Mouse (Mus musculus) forebrain, embryonic 11.5 days (tissue): Measurements from ENCODE around the gene Wdr18. TPM values are rescaled to one million over a fixed set of nuclear protein-coding genes. Genes with fewer than 3 reads are reported as not detected.

Experiments used
- ATAC-seq: fragments of 200-750 bp; cut with Nextera tagmentation; replicated peaks from 2 replicates; pipeline ENCODE4 v1.8.0; 2017; ENCODE audit warnings: moderate TSS enrichment; ENCODE audit not compliant: low FRiP score
- DNase-seq: peaks from one replicate; pipeline ENCODE4 v3.0.0-alpha.2; 2017; ENCODE audit warnings: low spot score
- H3K27ac ChIP-seq: fragments of 300-500 bp; sonication (generic); 2 replicates; pipeline ENCODE4 v1.5.1; 2014; ENCODE audit warnings: low read depth, low read length
- H3K27me3 ChIP-seq: fragments of 300-500 bp; sonication (generic); 2 replicates; pipeline ENCODE4 v1.6.1; 2014; ENCODE audit warnings: mild to moderate bottlenecking, low read length, mixed read lengths; ENCODE audit not compliant: control insufficient read depth, insufficient read depth
- H3K36me3 ChIP-seq: fragments of 300-500 bp; sonication (generic); 2 replicates; pipeline ENCODE4 v1.6.1; 2014; ENCODE audit warnings: mild to moderate bottlenecking, low read length, moderate library complexity, mixed read lengths; ENCODE audit not compliant: control insufficient read depth, insufficient read depth
- H3K4me1 ChIP-seq: fragments of 300-500 bp; sonication (generic); replicated peaks from 2 replicates; pipeline ENCODE4 v1.6.1; 2014; ENCODE audit warnings: low read length, mixed read lengths; ENCODE audit not compliant: control insufficient read depth, insufficient read depth
- H3K4me2 ChIP-seq: fragments of 300-500 bp; sonication (generic); 2 replicates; pipeline ENCODE4 v1.6.1; 2014; ENCODE audit warnings: low read depth, mild to moderate bottlenecking, low read length, moderate library complexity, mixed read lengths; ENCODE audit not compliant: severe bottlenecking
- H3K4me3 ChIP-seq: fragments of 300-500 bp; sonication (generic); 2 replicates; pipeline ENCODE4 v1.5.1; 2014; ENCODE audit warnings: low read depth, low read length
- H3K9ac ChIP-seq: fragments of 300-500 bp; sonication (generic); 2 replicates; pipeline ENCODE4 v1.6.1; 2014; ENCODE audit warnings: low read length
- H3K9me3 ChIP-seq: fragments of 300-500 bp; sonication (generic); 2 replicates; pipeline ENCODE4 v1.6.1; 2016; ENCODE audit warnings: low read length, mixed read lengths; ENCODE audit not compliant: control insufficient read depth
- WGBS: fragments of 180-500 bp; shearing (Covaris S2); extraction: QIAGEN DNeasy Blood & Tissue Kit; methylation state at CpG from one replicate; pipeline ENCODE4 v1.1.7; 2014; 5-methylcytosine and 5-hydroxymethylcytosine counted together
- polyA plus RNA-seq: library from polyadenylated mRNA; unstranded; fragments of >200 nt; fragmentation: Nextera tagmentation; extraction: Ambion mirVana; gene quantifications from 2 replicates; pipeline ENCODE4 v1.2.1, GENCODE M21; 2014

Wdr18 gene
- polyA plus RNA-seq, 1 experiment from 2014 or later, result 111 TPM

- H3K9me3 ChIP-seq, result no peaks in the 10 kb centered on the region
- H3K27me3 ChIP-seq, result no peaks in the 10 kb centered on the region
- peaks cover 9% of the 10 kb centered on the region for H3K4me1 ChIP-seq
- no peak overlapping the region for H3K4me3 ChIP-seq
- H3K36me3 ChIP-seq, result no peaks in the 10 kb centered on the region
- DNase-seq (no peak), ATAC-seq (no peak)
- H3K27ac ChIP-seq, result no peak overlapping the region
- H3K9ac ChIP-seq, result no peak overlapping the region
- H3K4me2 ChIP-seq, result no peak overlapping the region
- 84% methylated on average over 9 of the region's 9 CpGs for WGBS
These were observed 28.2 kb upstream of the Wdr18 start for GRCm38 (mm10) chr10:79931797-79932196.

- no peak for DNase-seq
- ATAC-seq, result no peak
These were observed 27.2 kb upstream of the Wdr18 start for GRCm38 (mm10) chr10:79932736-79933135.

GRCm38 (mm10) chr10:79933145-79933679 is 26.7 kb upstream of the Wdr18 start:
- no peaks in the 10 kb centered on the region for H3K36me3 ChIP-seq
- no peaks in the 10 kb centered on the region for H3K9me3 ChIP-seq
- no peaks in the 10 kb centered on the region for H3K27me3 ChIP-seq
- no peak overlapping the region for H3K4me2 ChIP-seq
- WGBS, result 74% methylated on average over 9 of the region's 9 CpGs
- H3K4me3 ChIP-seq, result no peak overlapping the region
- H3K27ac ChIP-seq, result no peak overlapping the region
- no peak for DNase-seq
- H3K4me1 ChIP-seq, result peaks cover 9% of the 10 kb centered on the region
- H3K9ac ChIP-seq, result no peak overlapping the region
- no peak for ATAC-seq

More at GRCm38 (mm10) chr10:79932736-79933135, 27.2 kb upstream of the Wdr18 start:
- Histone ChIP-seq H3K4me3 (no peak overlapping the region), H3K9me3 (no peaks in the 10 kb centered on the region), H3K27me3 (no peaks in the 10 kb centered on the region), H3K4me1 (peaks cover 9% of the 10 kb centered on the region), H3K4me2 (no peak overlapping the region), H3K36me3 (no peaks in the 10 kb centered on the region), H3K27ac (no peak overlapping the region), H3K9ac (no peak overlapping the region)
- 32% methylated on average over 8 of the region's 8 CpGs for WGBS

- H3K27ac ChIP-seq, result no peak overlapping the region
- H3K4me1 ChIP-seq, result peaks cover 6% of the 10 kb centered on the region
- H3K9ac ChIP-seq, result no peak overlapping the region
- H3K27me3 ChIP-seq, result no peaks in the 10 kb centered on the region
- DNase-seq (no peak), ATAC-seq (no peak)
- no peak overlapping the region for H3K4me3 ChIP-seq
- H3K4me2 ChIP-seq, result no peak overlapping the region
- no peaks in the 10 kb centered on the region for H3K9me3 ChIP-seq
- 40% methylated on average over 6 of the region's 6 CpGs for WGBS
- no peaks in the 10 kb centered on the region for H3K36me3 ChIP-seq
These were observed 26.1 kb upstream of the Wdr18 start for GRCm38 (mm10) chr10:79933861-79934260.

- H3K36me3 ChIP-seq, result no peaks in the 10 kb centered on the region
- ATAC-seq, result no peak
- H3K4me2 ChIP-seq, result no peak overlapping the region
- H3K4me3 ChIP-seq, result no peak overlapping the region
- peaks cover 3% of the 10 kb centered on the region; the same call in 1 of the 2 replicates for H3K4me1 ChIP-seq
- H3K27me3 ChIP-seq, result no peaks in the 10 kb centered on the region
- no peak overlapping the region for H3K27ac ChIP-seq
- H3K9me3 ChIP-seq, result no peaks in the 10 kb centered on the region
- no peak overlapping the region for H3K9ac ChIP-seq
- 84% methylated on average over 13 of the region's 13 CpGs for whole genome bisulfite sequencing
- DNase-seq, result no peak
These were observed 25.7 kb upstream of the Wdr18 start for GRCm38 (mm10) chr10:79934272-79934721.

- Histone ChIP-seq H3K27ac (no peak overlapping the region), H3K4me3 (no peak overlapping the region), H3K4me2 (no peak overlapping the region), H3K36me3 (no peaks in the 10 kb centered on the region), H3K4me1 (peaks cover 3% of the 10 kb centered on the region; the same call in 1 of the 2 replicates), H3K27me3 (no peaks in the 10 kb centered on the region), H3K9me3 (no peaks in the 10 kb centered on the region), H3K9ac (no peak overlapping the region)
- ATAC-seq (no peak), DNase-seq (no peak)
- 91% methylated on average over 16 of the region's 16 CpGs for WGBS
These were observed 25.0 kb upstream of the Wdr18 start for GRCm38 (mm10) chr10:79934794-79935569.

- H3K4me3 ChIP-seq, result no peak overlapping the region
- peak overlapping the region; percentile 3; the same call in 1 of the 2 replicates for H3K27ac ChIP-seq
- no peak for DNase-seq
- peaks cover 3% of the 10 kb centered on the region; the same call in 1 of the 2 replicates for H3K4me1 ChIP-seq
- no peaks in the 10 kb centered on the region for H3K9me3 ChIP-seq
- H3K9ac ChIP-seq, result no peak overlapping the region
- H3K36me3 ChIP-seq, result no peaks in the 10 kb centered on the region
- H3K27me3 ChIP-seq, result no peaks in the 10 kb centered on the region
- 83% methylated on average over 10 of the region's 10 CpGs for WGBS
- no peak overlapping the region for H3K4me2 ChIP-seq
- ATAC-seq, result no peak
These were observed 23.6 kb upstream of the Wdr18 start for GRCm38 (mm10) chr10:79936284-79936910.

- ATAC-seq (no peak), DNase-seq (no peak)
- no peak overlapping the region for H3K4me2 ChIP-seq
- no peaks in the 10 kb centered on the region for H3K9me3 ChIP-seq
- peaks cover 3% of the 10 kb centered on the region; the same call in 1 of the 2 replicates for H3K4me1 ChIP-seq
- no peak overlapping the region for H3K9ac ChIP-seq
- H3K27me3 ChIP-seq, result no peaks in the 10 kb centered on the region
- no peak overlapping the region for H3K4me3 ChIP-seq
- H3K36me3 ChIP-seq, result no peaks in the 10 kb centered on the region
- 84% methylated on average over 27 of the region's 27 CpGs for WGBS
- no peak overlapping the region; the same call in 1 of the 2 replicates for H3K27ac ChIP-seq
These were observed 23.0 kb upstream of the Wdr18 start for GRCm38 (mm10) chr10:79936911-79937441.
